Mouse (Mus musculus) heart, postnatal 25 days (tissue): ENCODE results near the gene Olfr1009. TPM values are rescaled to one million over a fixed set of nuclear protein-coding genes. Genes with fewer than 3 reads are reported as not detected.
"Not testable (repeated sequence)": the region's sequence is repeated elsewhere in the genome, so short reads cannot be mapped to it uniquely, and the experiment has no call there.

Source experiments
- DNase-seq: peaks from one replicate; pipeline ENCODE4 v3.0.0; 2022; ENCODE audit warnings: low spot score
- intact Hi-C: fragments of 180-260 bp; cut with DNase I; formaldehyde crosslinking; loops from one replicate; pipeline ENCODE4 v1.15.1; 2025
- total RNA-seq, 2 experiments: library from RNA; stranded (reverse); gene quantifications; 2 replicates each; pipeline ENCODE4 v1.2.3; 2021

The Olfr1009 gene
- total RNA-seq = not detected

DNA sequence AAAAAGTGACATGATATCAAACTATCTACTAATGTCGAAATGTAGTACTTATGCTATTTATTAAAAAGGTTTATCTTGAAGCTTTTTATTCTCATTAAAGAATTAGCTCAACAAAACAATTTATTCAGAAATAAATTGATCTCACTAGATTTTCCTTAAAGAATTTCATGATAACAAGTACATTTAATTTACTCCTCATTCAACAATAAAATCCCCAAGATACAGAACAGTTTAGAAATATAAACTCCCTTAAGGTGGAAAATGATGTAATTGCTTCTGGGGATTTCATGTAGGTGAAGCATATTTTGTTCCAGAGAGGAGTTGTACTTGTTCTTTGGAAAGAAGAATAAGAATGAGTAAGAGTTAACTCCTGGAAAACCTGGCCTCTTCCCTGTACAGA, at the start of gene Olfr1009:
Gene Olfr1009, plus strand, starts transcription at position 301 of the 400 bp plus-strand sequence.
- no peak for DNase-seq
- intact Hi-C loops = no loop called here

GRCm38 (mm10) chr2:85678667-85679066, 36.6 kb upstream of the Olfr1009 start, which contains the start of gene Olfr1006:
TSS of gene Olfr1006 (minus strand) at chr2:85678767.
- no peak for DNase-seq
- intact Hi-C loops = no loop called here

DNA sequence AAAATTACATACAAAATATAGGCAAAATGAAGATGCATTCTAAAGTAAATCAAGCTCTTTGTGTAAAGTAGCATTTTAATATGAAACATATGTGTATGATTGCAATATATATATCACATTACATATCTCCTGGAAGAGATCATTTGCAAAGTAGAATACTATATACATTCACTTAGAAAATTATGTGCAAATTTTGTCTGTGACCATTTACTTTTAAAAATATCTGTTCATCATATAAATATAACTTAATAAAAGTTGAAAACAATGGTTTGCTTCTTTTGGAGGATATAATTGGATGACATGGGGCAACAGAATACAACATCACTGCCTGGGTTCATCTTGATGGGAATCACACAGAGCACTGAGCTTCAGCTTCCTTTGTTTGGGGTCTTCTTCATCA, 26.1 kb upstream of the Olfr1009 start, which contains the start of gene Olfr1008:
Gene Olfr1008, plus strand, starts transcription at position 301 of the 400 bp plus-strand sequence.
- no peak for DNase-seq
- intact Hi-C loops = no loop called here

GRCm38 (mm10) chr2:85710680-85711079, 4.5 kb upstream of the Olfr1009 start:
- intact Hi-C loops, DNase-seq: not testable (repeated sequence)

DNA sequence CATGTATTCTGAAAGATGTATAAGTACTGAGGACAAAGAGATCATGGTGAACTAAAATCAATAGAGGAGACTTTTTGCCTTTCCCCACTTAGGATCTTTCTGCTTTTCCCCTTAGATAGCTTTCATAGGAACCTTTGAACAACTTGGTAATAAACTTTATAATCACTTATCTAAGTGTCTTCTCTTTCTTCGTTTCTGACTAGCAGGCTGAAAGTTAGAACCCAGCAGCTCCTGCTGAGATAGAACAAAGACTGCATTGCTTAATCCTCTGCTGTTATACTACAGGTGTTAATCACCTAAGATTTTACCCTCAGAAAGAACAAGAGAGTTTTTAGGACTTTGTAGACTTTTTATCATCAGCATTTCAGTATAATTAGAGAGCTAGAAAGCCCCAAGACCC, 4.1 kb upstream of the Olfr1009 start:
- intact Hi-C loops = no loop called here
- DNase-seq = no peak

GRCm38 (mm10) chr2:85725793-85726192, 10.6 kb downstream of the Olfr1009 start:
- DNase-seq = no peak
- intact Hi-C loops = loop anchor here (1.0 kb wide), 1 partner anchor 739 kb away; no protein-coding TSS in a partner anchor

- intact Hi-C loops = no loop called here
- no peak for DNase-seq
Observed at GRCm38 (mm10) chr2:85753822-85754221, 38.6 kb downstream of the Olfr1009 start.

DNA sequence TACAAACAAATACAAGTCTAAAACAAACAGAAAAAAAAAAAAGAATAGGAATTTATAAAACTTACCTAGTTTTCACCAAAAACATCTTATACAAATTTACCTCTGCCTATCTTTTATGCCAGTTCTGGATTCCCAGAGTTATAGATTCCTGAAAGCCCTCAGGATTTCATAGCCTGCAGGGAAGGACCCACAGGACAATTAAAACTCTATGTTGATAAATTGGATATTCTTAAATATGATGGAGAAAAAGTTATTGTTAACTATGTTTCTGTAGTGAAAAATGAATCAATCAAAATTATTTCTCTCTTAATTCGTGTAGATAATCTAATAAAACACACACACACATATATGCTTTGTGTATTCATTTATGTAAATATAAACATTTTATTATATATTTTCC, 47.4 kb downstream of the Olfr1009 start, which contains the start of gene Olfr1012:
Gene Olfr1012, minus strand, starts transcription at position 101 of the 400 bp plus-strand sequence.
- intact Hi-C loops = no loop called here
- DNase-seq = no peak

DNA sequence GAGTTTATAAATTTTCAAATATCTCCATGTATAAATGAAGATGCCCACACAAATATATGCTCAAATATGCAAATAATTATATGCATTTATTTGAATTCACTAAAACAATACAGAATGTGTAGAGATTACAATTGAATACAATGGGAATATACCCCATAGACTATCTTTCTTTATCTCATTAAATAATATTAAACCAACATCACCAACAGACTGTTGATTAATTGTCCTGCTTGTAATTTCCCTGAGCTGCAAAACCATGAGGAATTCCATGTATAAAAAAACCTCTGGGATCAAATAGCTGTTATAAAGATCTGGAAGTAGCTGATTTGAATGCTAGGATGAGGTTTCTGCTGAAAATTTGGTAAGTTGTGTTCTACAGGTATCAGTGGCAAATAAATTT, 51.6 kb downstream of the Olfr1009 start, which contains the start of gene Olfr1013:
Gene Olfr1013, plus strand, starts transcription at position 301 of the 400 bp plus-strand sequence.
- intact Hi-C loops = no loop called here
- DNase-seq = no peak

GRCm38 (mm10) chr2:85772413-85772812, 57.2 kb downstream of the Olfr1009 start, which contains the start of gene Olfr1014:
TSS of gene Olfr1014 (plus strand) at chr2:85772713.
- no peak for DNase-seq

More at GRCm38 (mm10) chr2:85772413-85772812, 57.2 kb downstream of the Olfr1009 start, which contains the start of gene Olfr1014:
- intact Hi-C loops = no loop called here

Other genes with a start within 250 kb of the Olfr1009 start
- gene 4833423E24Rik, start 196.4 kb upstream of the Olfr1009 start, total RNA-seq = not detected
- not detected for gene Olfr996, start 136.2 kb upstream of the Olfr1009 start, total RNA-seq
- not detected for gene Olfr998, start 126.5 kb upstream of the Olfr1009 start, total RNA-seq
- gene Olfr1000, start 103.5 kb upstream of the Olfr1009 start, total RNA-seq = not detected
- not detected for gene Olfr1002, start 64.7 kb upstream of the Olfr1009 start, total RNA-seq
- gene Olfr154, start 51.0 kb upstream of the Olfr1009 start, total RNA-seq = not detected
- gene Olfr1006, start 36.7 kb upstream of the Olfr1009 start, total RNA-seq = not detected
- gene Olfr1008, start 26.0 kb upstream of the Olfr1009 start, total RNA-seq = not detected
- not detected for gene Olfr1012, start 47.3 kb downstream of the Olfr1009 start, total RNA-seq
- not detected for gene Olfr1013, start 51.7 kb downstream of the Olfr1009 start, total RNA-seq
- gene Olfr1014, start 57.3 kb downstream of the Olfr1009 start, total RNA-seq = not detected
- not detected for gene Olfr1015, start 66.6 kb downstream of the Olfr1009 start, total RNA-seq
- gene Olfr1016, start 87.1 kb downstream of the Olfr1009 start, total RNA-seq = not detected
- gene Olfr1018, start 103.1 kb downstream of the Olfr1009 start, total RNA-seq = not detected
- gene Olfr1019, start 130.1 kb downstream of the Olfr1009 start, total RNA-seq = not detected
- not detected for gene Olfr1020, start 131.6 kb downstream of the Olfr1009 start, total RNA-seq
- not detected for gene Olfr1022, start 153.2 kb downstream of the Olfr1009 start, total RNA-seq
- not detected for gene Olfr1023, start 170.2 kb downstream of the Olfr1009 start, total RNA-seq
- gene Olfr1024, start 189.6 kb downstream of the Olfr1009 start, total RNA-seq = not detected
- gene Olfr1025-ps1, start 199.8 kb downstream of the Olfr1009 start, total RNA-seq = not detected
- gene Olfr1026, start 206.1 kb downstream of the Olfr1009 start, total RNA-seq = not detected
- gene Olfr1028, start 235.0 kb downstream of the Olfr1009 start, total RNA-seq = not detected